ENCODE assay signal across 20 mouse cellular contexts in genomic region chr14:105323448-105323847, GRCm38 (mm10).
DNase-seq lines count a peak whose midpoint lies in the region; ATAC-seq lines count a peak whose summit lies in the region.
"Had no signal": no experiment of that assay in that cellular context is flagged by ENCODE, and none has a peak within 500 bp of the region (broad histone marks: within the 10 kb centered on the region; RNA-seq: fewer than 3 reads in every experiment).

No protein-coding gene starts in this region.

- DNase-seq in kidney, postnatal 36 days = no peak
- peak; percentile 33 for DNase-seq in kidney, postnatal 10 days
- DNase-seq in kidney, adult 11 months = no peak
- DNase-seq in urinary bladder, postnatal 14 days (ENCODE audit: low spot score) = peak; percentile 18
- no peak for DNase-seq in urinary bladder, postnatal 25 days (ENCODE audit: low spot score)
- DNase-seq in embryo, embryonic 10.5 days (ENCODE audit: low spot score) = no peak
- DNase-seq: adrenal gland, postnatal 10 days; cerebellum, adult 11 months; cerebellum, adult 8-10 months; cerebellum, postnatal 14 days; gastrocnemius, postnatal 10 days had no signal

- WGBS in kidney, embryonic 14.5 days = 63% methylated on average over 9 of the region's 9 CpGs
- 57% methylated on average over 9 of the region's 9 CpGs for WGBS in neural tube, embryonic 15.5 days

- no peaks in the 10 kb centered on the region for H3K27me3 ChIP-seq in kidney, embryonic 14.5 days (ENCODE audit: control insufficient read depth, insufficient read depth, low read length)
- H3K27me3 ChIP-seq in neural tube, embryonic 15.5 days (replicated peaks) = no peaks in the 10 kb centered on the region
- H3K27me3 ChIP-seq: CH12.LX; embryonic facial prominence, embryonic 13.5 days; forebrain, embryonic 12.5 days; heart, embryonic 12.5 days had no signal

- H3K9ac ChIP-seq in kidney, embryonic 14.5 days (ENCODE audit: low read depth, low read length) = no peak overlapping the region
- H3K9ac ChIP-seq in neural tube, embryonic 15.5 days (replicated peaks) = no peak overlapping the region
- H3K9ac ChIP-seq: embryonic facial prominence, embryonic 13.5 days; forebrain, embryonic 12.5 days; heart, embryonic 12.5 days; hindbrain, embryonic 14.5 days had no signal

- no peaks in the 10 kb centered on the region for H3K4me1 ChIP-seq in kidney, embryonic 14.5 days (ENCODE audit: control insufficient read depth, insufficient read depth, low read length)
- H3K4me1 ChIP-seq in neural tube, embryonic 15.5 days = peaks cover 6% of the 10 kb centered on the region
- H3K4me1 ChIP-seq: heart, embryonic 12.5 days had no signal

- H3K36me3 ChIP-seq in kidney, embryonic 14.5 days (ENCODE audit: control insufficient read depth, insufficient read depth, low read length) = no peaks in the 10 kb centered on the region
- no peaks in the 10 kb centered on the region for H3K36me3 ChIP-seq in neural tube, embryonic 15.5 days
- H3K36me3 ChIP-seq: embryonic facial prominence, embryonic 13.5 days; forebrain, embryonic 12.5 days; hindbrain, embryonic 10.5 days had no signal

- H3K27ac ChIP-seq in kidney, embryonic 14.5 days (ENCODE audit: low read depth, low read length) = peak overlapping the region; percentile 10; the same call in 1 of the 2 replicates
- H3K27ac ChIP-seq in neural tube, embryonic 15.5 days (replicated peaks) = no peak overlapping the region
- H3K27ac ChIP-seq: embryonic facial prominence, embryonic 13.5 days; forebrain, embryonic 12.5 days; hindbrain, embryonic 10.5 days; hindbrain, embryonic 14.5 days had no signal

- H3K9me3 ChIP-seq in kidney, embryonic 14.5 days (ENCODE audit: control insufficient read depth, low read length) = no peaks in the 10 kb centered on the region
- no peaks in the 10 kb centered on the region for H3K9me3 ChIP-seq in neural tube, embryonic 15.5 days (replicated peaks)
- H3K9me3 ChIP-seq: embryonic facial prominence, embryonic 13.5 days; forebrain, embryonic 12.5 days; hindbrain, embryonic 10.5 days had no signal

- no peak overlapping the region for H3K4me3 ChIP-seq in kidney, embryonic 14.5 days (ENCODE audit: low read length)
- H3K4me3 ChIP-seq in neural tube, embryonic 15.5 days (replicated peaks) = no peak overlapping the region
- H3K4me3 ChIP-seq: embryonic facial prominence, embryonic 13.5 days; forebrain, embryonic 12.5 days; heart, embryonic 12.5 days; hindbrain, embryonic 10.5 days had no signal

- ATAC-seq in kidney, embryonic 14.5 days (ENCODE audit: low FRiP score, low TSS enrichment) = peak; percentile 70; the same call in 1 of the 2 replicates
- ATAC-seq in neural tube, embryonic 15.5 days (ENCODE audit: low FRiP score) = peak; percentile 83
- ATAC-seq: forebrain, embryonic 16.5 days had no signal

- no peak overlapping the region for H3K4me2 ChIP-seq in kidney, embryonic 14.5 days (replicated peaks; ENCODE audit: low read depth, low read length)
- H3K4me2 ChIP-seq in neural tube, embryonic 15.5 days = no peak overlapping the region; the same call in 1 of the 2 replicates
- H3K4me2 ChIP-seq: embryonic facial prominence, embryonic 13.5 days; forebrain, embryonic 12.5 days; heart, embryonic 12.5 days; hindbrain, embryonic 14.5 days had no signal

Comparison
In these comparisons a context has a peak if more than half of its experiments do, and no peak if none do; other contexts are left out.
1. DNase-seq: peak in kidney, postnatal 10 days (single experiment) and urinary bladder, postnatal 14 days (single experiment); none in kidney, postnatal 36 days (0 of 2), kidney, adult 11 months (single experiment), urinary bladder, postnatal 25 days (single experiment) and embryo, embryonic 10.5 days (single experiment).